Mouse (Mus musculus): ENCODE results near the gene Htt. TPM values are rescaled to one million over a fixed set of nuclear protein-coding genes. Genes with fewer than 3 reads are reported as not detected.

Htt gene
- polyA plus RNA-seq, 1 experiment from 2014 or later: 15.5 TPM

DNA sequence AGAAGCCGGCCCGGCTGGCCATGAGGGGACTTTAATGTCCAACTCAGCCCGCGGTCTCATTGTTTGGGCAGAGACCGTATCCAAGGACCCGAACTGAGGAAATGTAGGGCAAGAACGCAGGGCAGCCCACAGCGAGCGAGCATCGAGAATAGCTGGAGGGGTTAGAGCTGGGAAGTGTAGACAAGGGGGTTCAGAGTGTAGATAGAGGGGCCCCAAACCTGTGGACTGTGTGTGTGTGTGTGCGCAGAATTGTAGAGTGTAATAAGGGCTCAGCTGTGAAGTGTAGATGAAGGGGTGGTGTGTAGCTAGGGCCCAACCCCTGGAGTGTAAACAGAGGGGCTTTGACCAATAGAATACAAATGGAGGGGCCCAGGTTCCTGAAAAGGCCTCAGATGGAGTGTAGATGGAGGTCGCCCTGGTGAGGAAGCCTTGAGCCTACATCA, 188.2 kb downstream of the Htt start:
- H3K4me1 ChIP-seq: peaks cover 36% of the 10 kb centered on the region
- H3K9me3 ChIP-seq: peaks cover 6% of the 10 kb centered on the region; the same call in 1 of the 2 replicates
- H3K27me3 ChIP-seq (replicated peaks; ENCODE audit: low read depth, poor library complexity, severe bottlenecking): peaks cover 9% of the 10 kb centered on the region; the same call in 1 of the 2 replicates
- WGBS: 1% methylated on average over 12 of the region's 12 CpGs
- peak; percentile 58 for DNase-seq (ENCODE audit: low spot score)
- H3K27ac ChIP-seq (replicated peaks): peak overlapping the region; percentile 97
- H3K36me3 ChIP-seq (replicated peaks): peaks cover 35% of the 10 kb centered on the region
- H3K4me3 ChIP-seq: peak overlapping the region; percentile 81

DNA sequence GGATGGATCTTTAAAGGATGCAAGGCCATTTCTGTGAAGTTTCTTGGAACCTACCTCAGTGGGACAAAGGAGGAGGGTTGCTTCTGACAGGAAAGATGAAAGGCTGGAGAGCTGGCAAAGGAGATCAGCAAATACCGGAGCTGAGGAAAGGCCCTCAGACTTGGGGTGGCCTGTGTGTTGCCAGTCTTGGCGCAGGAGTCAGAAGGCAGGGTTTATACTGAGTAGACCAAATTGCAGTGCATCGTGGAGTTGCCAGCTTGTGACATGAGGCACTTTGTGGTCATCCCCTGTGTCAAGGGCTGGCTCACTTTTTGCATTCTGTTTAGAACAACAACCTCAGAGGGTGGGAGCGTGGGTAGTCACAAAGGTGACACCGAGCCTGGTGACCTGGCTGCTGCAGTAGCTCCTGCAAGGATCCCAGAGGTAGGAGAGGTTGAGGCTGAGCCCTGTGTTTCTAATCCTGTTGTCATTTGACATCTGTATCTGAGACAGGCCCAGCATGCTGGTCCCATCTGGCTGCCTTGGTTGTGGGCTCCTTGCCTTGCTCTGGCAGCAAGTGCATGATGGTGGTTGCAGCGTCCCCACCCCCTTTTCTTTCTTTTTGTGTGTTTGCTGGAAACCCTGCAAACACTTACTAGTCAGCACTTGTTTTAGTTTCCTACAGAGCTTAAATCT, 189.1 kb downstream of the Htt start:
- H3K27me3 ChIP-seq (replicated peaks; ENCODE audit: low read depth, poor library complexity, severe bottlenecking): peaks cover 9% of the 10 kb centered on the region; the same call in 1 of the 2 replicates
- H3K27ac ChIP-seq (replicated peaks): peak overlapping the region; percentile 97
- H3K4me3 ChIP-seq: peak overlapping the region; percentile 81
- DNase-seq (ENCODE audit: low spot score): no peak
- H3K4me1 ChIP-seq: peaks cover 44% of the 10 kb centered on the region
- H3K9me3 ChIP-seq: peaks cover 6% of the 10 kb centered on the region; the same call in 1 of the 2 replicates
- 84% methylated on average over 6 of the region's 6 CpGs for WGBS
- peaks cover 43% of the 10 kb centered on the region for H3K36me3 ChIP-seq (replicated peaks)

- peaks cover 49% of the 10 kb centered on the region for H3K36me3 ChIP-seq (replicated peaks)
- H3K4me1 ChIP-seq: peaks cover 51% of the 10 kb centered on the region
- peaks cover 9% of the 10 kb centered on the region; the same call in 1 of the 2 replicates for H3K27me3 ChIP-seq (replicated peaks; ENCODE audit: low read depth, poor library complexity, severe bottlenecking)
- H3K4me3 ChIP-seq: peak overlapping the region; percentile 81; the same call in 1 of the 2 replicates
- H3K27ac ChIP-seq (replicated peaks): no peak overlapping the region; the same call in 1 of the 2 replicates
- H3K9me3 ChIP-seq: peaks cover 6% of the 10 kb centered on the region; the same call in 1 of the 2 replicates
- WGBS: 97% methylated on average over 8 of the region's 8 CpGs
- no peak for DNase-seq (ENCODE audit: low spot score)
These were observed 189.8 kb downstream of the Htt start for GRCm38 (mm10) chr5:34951161-34951834.

GRCm38 (mm10) chr5:34954508-34954907, 193.0 kb downstream of the Htt start:
- peaks cover 68% of the 10 kb centered on the region for H3K36me3 ChIP-seq (replicated peaks)
- H3K4me3 ChIP-seq: no peak overlapping the region
- no peak for DNase-seq (ENCODE audit: low spot score)
- peaks cover 64% of the 10 kb centered on the region for H3K4me1 ChIP-seq
- H3K27me3 ChIP-seq (replicated peaks; ENCODE audit: low read depth, poor library complexity, severe bottlenecking): no peaks in the 10 kb centered on the region
- peaks cover 6% of the 10 kb centered on the region; the same call in 1 of the 2 replicates for H3K9me3 ChIP-seq
- 87% methylated on average over 6 of the region's 6 CpGs for WGBS
- no peak overlapping the region; the same call in 1 of the 2 replicates for H3K27ac ChIP-seq (replicated peaks)

DNA sequence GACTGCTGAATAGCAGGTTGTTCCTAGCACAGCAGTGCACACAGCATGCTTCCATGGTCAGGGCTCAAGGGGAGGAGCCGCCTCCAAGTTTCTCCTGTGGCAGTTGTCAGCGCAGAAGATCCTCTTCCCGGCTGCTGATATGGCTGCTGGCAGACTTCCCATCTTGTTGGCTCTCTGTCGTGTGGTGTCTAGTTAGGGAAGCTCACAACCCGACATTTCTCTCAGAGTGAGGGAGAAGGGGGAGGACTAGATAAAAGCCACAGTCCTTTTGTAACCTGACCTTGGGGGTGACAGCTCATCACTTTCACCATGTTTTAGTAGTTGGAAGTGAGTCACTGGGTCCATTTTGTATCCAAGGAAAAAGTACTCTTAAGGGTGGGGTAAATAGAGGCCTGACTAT, 194.1 kb downstream of the Htt start:
- Histone ChIP-seq H3K9me3 (peaks cover 6% of the 10 kb centered on the region; the same call in 1 of the 2 replicates), H3K27me3 (replicated peaks; ENCODE audit: low read depth, poor library complexity, severe bottlenecking) (no peaks in the 10 kb centered on the region), H3K4me1 (peaks cover 65% of the 10 kb centered on the region), H3K4me3 (no peak overlapping the region), H3K27ac (replicated peaks) (no peak overlapping the region), H3K36me3 (replicated peaks) (peaks cover 73% of the 10 kb centered on the region)
- DNase-seq (ENCODE audit: low spot score): no peak
- 81% methylated on average over 5 of the region's 5 CpGs for WGBS

DNA sequence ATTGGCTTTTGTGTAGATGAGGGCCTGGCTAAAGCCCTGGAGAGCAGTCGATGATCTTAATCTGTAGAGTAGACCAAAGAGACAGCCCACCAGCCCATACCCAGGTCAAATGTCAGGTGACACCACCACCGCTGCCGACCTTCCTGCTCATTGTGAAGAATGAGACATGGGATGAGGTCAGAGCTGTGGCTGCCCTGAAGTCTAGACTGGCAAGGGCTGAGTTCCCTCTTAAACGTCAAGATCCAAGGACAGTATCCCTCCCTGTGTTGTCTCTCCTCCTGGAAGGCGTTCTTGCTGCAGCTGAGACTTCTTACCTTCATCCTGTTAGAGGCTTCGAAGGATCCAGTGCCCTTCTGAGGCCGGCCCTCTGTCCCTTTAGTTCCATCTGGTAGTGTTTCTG, 194.6 kb downstream of the Htt start:
- H3K9me3 ChIP-seq: peaks cover 6% of the 10 kb centered on the region; the same call in 1 of the 2 replicates
- peaks cover 68% of the 10 kb centered on the region for H3K36me3 ChIP-seq (replicated peaks)
- no peaks in the 10 kb centered on the region for H3K27me3 ChIP-seq (replicated peaks; ENCODE audit: low read depth, poor library complexity, severe bottlenecking)
- H3K27ac ChIP-seq (replicated peaks): no peak overlapping the region
- peaks cover 60% of the 10 kb centered on the region for H3K4me1 ChIP-seq
- no peak overlapping the region for H3K4me3 ChIP-seq
- WGBS: 84% methylated on average over 7 of the region's 7 CpGs
- DNase-seq (ENCODE audit: low spot score): no peak

DNA sequence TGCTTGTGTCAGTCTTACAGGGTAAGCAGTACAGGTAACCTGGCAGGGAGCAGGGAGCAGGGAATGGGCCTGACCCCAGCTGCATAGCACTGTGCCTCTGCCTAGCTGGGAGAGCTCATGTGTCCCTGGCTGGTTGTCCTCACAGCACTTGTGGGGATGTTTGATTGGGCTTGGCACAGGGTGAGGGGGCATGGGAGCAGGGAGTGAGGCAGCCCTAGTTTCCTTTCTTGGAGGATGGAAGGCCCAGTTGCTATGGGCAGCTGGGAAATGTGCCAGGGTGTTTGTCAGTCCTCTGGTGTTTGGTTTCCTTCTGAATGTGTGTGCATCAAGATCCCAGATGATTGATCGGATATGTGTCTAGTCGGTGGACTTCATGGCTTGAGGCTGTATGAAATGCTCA, 195.5 kb downstream of the Htt start:
- WGBS: 94% methylated on average over 2 of the region's 2 CpGs
- peaks cover 68% of the 10 kb centered on the region for H3K36me3 ChIP-seq (replicated peaks)
- H3K4me3 ChIP-seq: no peak overlapping the region
- peaks cover 57% of the 10 kb centered on the region for H3K4me1 ChIP-seq
- peaks cover 6% of the 10 kb centered on the region; the same call in 1 of the 2 replicates for H3K9me3 ChIP-seq
- no peak for DNase-seq (ENCODE audit: low spot score)
- no peak overlapping the region for H3K27ac ChIP-seq (replicated peaks)
- no peaks in the 10 kb centered on the region for H3K27me3 ChIP-seq (replicated peaks; ENCODE audit: low read depth, poor library complexity, severe bottlenecking)

GRCm38 (mm10) chr5:34960021-34960420, 198.5 kb downstream of the Htt start:
- H3K27ac ChIP-seq (replicated peaks): no peak overlapping the region
- 93% methylated on average over 1 of the region's 1 CpGs for WGBS
- no peak overlapping the region for H3K4me3 ChIP-seq
- H3K27me3 ChIP-seq (replicated peaks; ENCODE audit: low read depth, poor library complexity, severe bottlenecking): no peaks in the 10 kb centered on the region
- no peaks in the 10 kb centered on the region for H3K9me3 ChIP-seq
- no peak for DNase-seq (ENCODE audit: low spot score)
- H3K4me1 ChIP-seq: peaks cover 43% of the 10 kb centered on the region
- peaks cover 58% of the 10 kb centered on the region for H3K36me3 ChIP-seq (replicated peaks)

MicroRNAs encoded within 50 kb of the gene (microRNA counts, 519-probe panel; counts per million panel counts)
- microRNA mmu-miR-467g: 188 counts per million, percentile 57 among the panel's probes with 10 or more counts

Small RNAs within 50 kb of the gene (microRNA-seq; reads per million reads assigned to microRNA genes)
- gene Mir467g: not detected

Other genes starting within 250 kb of the Htt start
- 4.1 and 4.8 TPM in 2 replicates for gene Tnip2, start 247.7 kb upstream of the Htt start, polyA plus RNA-seq (2016; fragmentation: Nextera tagmentation; extraction: Ambion mirVana)
- 7.3 and 8.7 TPM in 2 replicates for gene Sh3bp2, start 235.9 kb upstream of the Htt start, polyA plus RNA-seq (2016; fragmentation: Nextera tagmentation; extraction: Ambion mirVana)
- gene Add1, start 188.1 kb upstream of the Htt start, polyA plus RNA-seq (2016; fragmentation: Nextera tagmentation; extraction: Ambion mirVana): 158 and 166 TPM in 2 replicates
- gene Mfsd10, start 124.5 kb upstream of the Htt start, polyA plus RNA-seq (2016; fragmentation: Nextera tagmentation; extraction: Ambion mirVana): 92.1 and 97.6 TPM in 2 replicates
- gene Nop14, start 101.6 kb upstream of the Htt start, polyA plus RNA-seq (2016; fragmentation: Nextera tagmentation; extraction: Ambion mirVana): 28.5 and 28.8 TPM in 2 replicates
- gene Grk4, start 101.4 kb upstream of the Htt start, polyA plus RNA-seq (2016; fragmentation: Nextera tagmentation; extraction: Ambion mirVana): 1.6 and 2.1 TPM in 2 replicates
- gene Msantd1, start 146.3 kb downstream of the Htt start, polyA plus RNA-seq (2016; fragmentation: Nextera tagmentation; extraction: Ambion mirVana): 0.63 and 1.2 TPM in 2 replicates
- gene Rgs12, start 187.7 kb downstream of the Htt start, polyA plus RNA-seq (2016; fragmentation: Nextera tagmentation; extraction: Ambion mirVana): 52.7 and 54.5 TPM in 2 replicates